Mouse (Mus musculus): ENCODE measurements at regions not wholly inside any gene's neighbourhood (a gene's known extent, or its start where the extent isn't known, plus 50 kb on each side); places are given as distances from the start of the nearest gene placed in this dataset.

DNA sequence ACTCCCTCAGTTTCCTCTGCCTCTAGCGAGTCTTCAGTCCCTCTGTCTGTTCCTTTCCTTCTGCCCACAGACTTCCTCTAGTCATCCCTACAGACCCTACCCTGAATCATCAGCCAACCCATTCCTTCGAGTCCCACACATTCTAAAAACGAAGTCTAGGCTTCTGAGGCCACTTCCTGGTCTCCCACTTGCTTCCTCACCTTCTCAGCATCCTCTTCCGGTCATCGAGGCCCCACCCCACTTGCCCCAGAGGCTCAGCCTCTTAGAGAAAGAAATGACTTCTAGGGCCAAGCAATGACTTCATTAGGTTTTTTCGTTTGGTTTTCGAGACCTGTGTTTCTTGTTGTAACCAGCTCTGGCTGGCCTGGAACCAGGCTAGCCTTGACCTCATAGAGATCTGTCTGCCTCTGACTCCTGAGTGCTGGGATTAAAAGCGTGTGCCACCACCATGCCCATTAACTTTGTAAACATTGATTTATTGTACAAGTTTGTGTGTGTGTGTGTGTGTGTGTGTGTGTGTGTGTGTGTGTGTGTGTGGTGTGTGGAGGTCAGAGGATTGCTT, 57.4 kb upstream of the 1600014C23Rik start:
- no peak for DNase-seq (ENCODE audit: low spot score)

GRCm38 (mm10) chr17:45789777-45790176, 56.1 kb upstream of the 1600014C23Rik start:
- no peak for DNase-seq (ENCODE audit: low spot score)

GRCm38 (mm10) chr17:45784905-45785304, 51.3 kb upstream of the 1600014C23Rik start:
- DNase-seq (ENCODE audit: low spot score): no peak

GRCm38 (mm10) chr17:45784496-45784895, 50.9 kb upstream of the 1600014C23Rik start:
- no peak for DNase-seq (ENCODE audit: low spot score)

All from urinary bladder, postnatal 25 days (tissue).